Mouse (Mus musculus): ENCODE measurements at regions not wholly inside any gene's neighbourhood (a gene's known extent, or its start where the extent isn't known, plus 50 kb on each side); places are given as distances from the start of the nearest gene placed in this dataset.

- Histone ChIP-seq H3K27ac (ENCODE audit: control insufficient read depth, low read depth, low read length) (no peak overlapping the region), H3K9ac (ENCODE audit: control insufficient read depth, low read depth, low read length, poor library complexity, severe bottlenecking) (no peak overlapping the region), H3K4me3 (ENCODE audit: control insufficient read depth in 1 of 2, insufficient read depth in 1 of 2, low read depth in 2 of 2, low read length in 2 of 2) (no peak overlapping the region), H3K36me3 (ENCODE audit: control insufficient read depth in 1 of 2, insufficient read depth in 2 of 2, low read length in 2 of 2) (no peaks in the 10 kb centered on the region), H3K27me3 (ENCODE audit: control insufficient read depth in 1 of 2, insufficient read depth in 2 of 2, low read length in 2 of 2) (no peaks in the 10 kb centered on the region), H3K9me3 (replicated peaks; ENCODE audit: insufficient read depth, low read length) (no peaks in the 10 kb centered on the region), H3K4me1 (ENCODE audit: control insufficient read depth in 1 of 2, insufficient read depth in 2 of 2, low read length in 2 of 2) (no peaks in the 10 kb centered on the region), H3K79me2 (ENCODE audit: control insufficient read depth, insufficient read depth, low read length, poor library complexity) (no peaks in the 10 kb centered on the region)
- no peak for TF ChIP-seq ETS1 (IDR thresholded peaks at IDR 0.05; ENCODE audit: low read depth, low read length)
- no peak for TF ChIP-seq MAX (IDR thresholded peaks at IDR 0.05; ENCODE audit: low read length)
- no peak for TF ChIP-seq CHD2 (IDR thresholded peaks at IDR 0.05; ENCODE audit: low read length)
- TF ChIP-seq MEF2A (IDR thresholded peaks at IDR 0.05; ENCODE audit: extremely low read depth, insufficient replicate concordance, low read depth, low read length, poor library complexity, severe bottlenecking), result no peak
- no peak for TF ChIP-seq NRF1 (IDR thresholded peaks at IDR 0.05; ENCODE audit: insufficient read depth, low read depth, low read length, poor library complexity, severe bottlenecking)
- no peak for TF ChIP-seq ZKSCAN1 (IDR thresholded peaks at IDR 0.05; ENCODE audit: low read depth, low read length)
- TF ChIP-seq MAZ (IDR thresholded peaks at IDR 0.05; ENCODE audit: low read depth, low read length), result no peak
- TF ChIP-seq CTCF (IDR thresholded peaks at IDR 0.05 in 2 of 3, conservative IDR thresholded peaks at IDR 0.05 in 1 of 3; ENCODE audit: control insufficient read depth in 1 of 3, insufficient read depth in 1 of 3, low read depth in 2 of 3, low read length in 3 of 3, poor library complexity in 1 of 3, severe bottlenecking in 1 of 3), result no peak
- no peak for DNase-seq (ENCODE audit: low read depth, low spot score)
These were observed 94.6 kb upstream of the 4933412E24Rik start for GRCm38 (mm10) chr15:60111046-60111445.

- Histone ChIP-seq H3K27me3 (ENCODE audit: control insufficient read depth in 1 of 2, insufficient read depth in 2 of 2, low read length in 2 of 2) (no peaks in the 10 kb centered on the region), H3K9me3 (replicated peaks; ENCODE audit: insufficient read depth, low read length) (no peaks in the 10 kb centered on the region), H3K27ac (ENCODE audit: control insufficient read depth, low read depth, low read length) (no peak overlapping the region), H3K9ac (ENCODE audit: control insufficient read depth, low read depth, low read length, poor library complexity, severe bottlenecking) (no peak overlapping the region), H3K36me3 (ENCODE audit: control insufficient read depth in 1 of 2, insufficient read depth in 2 of 2, low read length in 2 of 2) (no peaks in the 10 kb centered on the region), H3K4me3 (ENCODE audit: control insufficient read depth in 1 of 2, insufficient read depth in 1 of 2, low read depth in 2 of 2, low read length in 2 of 2) (no peak overlapping the region), H3K79me2 (ENCODE audit: control insufficient read depth, insufficient read depth, low read length, poor library complexity) (no peaks in the 10 kb centered on the region), H3K4me1 (ENCODE audit: control insufficient read depth in 1 of 2, insufficient read depth in 2 of 2, low read length in 2 of 2) (no peaks in the 10 kb centered on the region)
- TF ChIP-seq MAFK (IDR thresholded peaks at IDR 0.05; ENCODE audit: borderline replicate concordance, low read depth, low read length), result no peak
- no peak for TF ChIP-seq HCFC1 (IDR thresholded peaks at IDR 0.05; ENCODE audit: low read depth, low read length)
- TF ChIP-seq UBTF (IDR thresholded peaks at IDR 0.05; ENCODE audit: borderline replicate concordance, insufficient read depth, low read depth, low read length), result no peak
- TF ChIP-seq MYB (IDR thresholded peaks at IDR 0.05; ENCODE audit: low read depth, low read length), result no peak
- TF ChIP-seq ZKSCAN1 (IDR thresholded peaks at IDR 0.05; ENCODE audit: low read depth, low read length), result no peak
- no peak for TF ChIP-seq MAX (IDR thresholded peaks at IDR 0.05; ENCODE audit: low read length)
- no peak for TF ChIP-seq ZC3H11A (IDR thresholded peaks at IDR 0.05; ENCODE audit: low read depth, low read length)
- no peak for TF ChIP-seq ZNF384 (IDR thresholded peaks at IDR 0.05; ENCODE audit: low read depth, low read length)
- no peak for TF ChIP-seq SIN3A (IDR thresholded peaks at IDR 0.05; ENCODE audit: low read length)
- TF ChIP-seq EP300 (IDR thresholded peaks at IDR 0.05; ENCODE audit: low read depth in 1 of 2, low read length in 2 of 2), result no peak
- TF ChIP-seq GABPA (IDR thresholded peaks at IDR 0.05; ENCODE audit: low read depth, low read length), result no peak
- no peak for TF ChIP-seq E2F4 (IDR thresholded peaks at IDR 0.05; ENCODE audit: borderline replicate concordance, low read depth, low read length)
- TF ChIP-seq ZMIZ1 (IDR thresholded peaks at IDR 0.05; ENCODE audit: low read depth, low read length), result no peak
- TF ChIP-seq RCOR1 (IDR thresholded peaks at IDR 0.05; ENCODE audit: low read depth, low read length), result no peak
- TF ChIP-seq TAL1 (IDR thresholded peaks at IDR 0.05; ENCODE audit: low read length), result no peak
- no peak for TF ChIP-seq BHLHE40 (IDR thresholded peaks at IDR 0.05; ENCODE audit: borderline replicate concordance, low read depth, low read length)
- DNase-seq (ENCODE audit: low read depth, low spot score), result no peak
These were observed 87.7 kb upstream of the 4933412E24Rik start for GRCm38 (mm10) chr15:60104126-60104525.

All from MEL (cell line).